Mouse (Mus musculus) ES-Bruce4 (cell line): ENCODE data around the gene Dkk3. TPM values are rescaled to one million over a fixed set of nuclear protein-coding genes. Genes with fewer than 3 reads are reported as not detected.

ENCODE experiments used
- H3K27ac ChIP-seq: 2 replicates; pipeline ENCODE4 v1.5.1; 2012; ENCODE audit warnings: low read length, inconsistent platforms; ENCODE audit not compliant: insufficient read depth
- H3K27me3 ChIP-seq: 2 replicates; pipeline ENCODE4 v1.6.1; 2012; ENCODE audit warnings: mild to moderate bottlenecking, low read length, inconsistent platforms; ENCODE audit not compliant: control insufficient read depth, poor library complexity, insufficient read depth, severe bottlenecking
- H3K36me3 ChIP-seq: 2 replicates; pipeline ENCODE4 v1.6.1; 2012; ENCODE audit warnings: inconsistent platforms, mild to moderate bottlenecking, low read length, moderate library complexity; ENCODE audit not compliant: control insufficient read depth, poor library complexity, insufficient read depth, severe bottlenecking
- H3K4me1 ChIP-seq: one replicate; pipeline ENCODE4 v1.8.1; 2011; ENCODE audit warnings: low read length; ENCODE audit not compliant: control insufficient read depth, insufficient read depth
- H3K4me3 ChIP-seq: 2 replicates; pipeline ENCODE4 v1.5.1; 2011; ENCODE audit warnings: low read depth, mild to moderate bottlenecking, low read length
- H3K9ac ChIP-seq: 2 replicates; pipeline ENCODE4 v1.6.1; 2012; ENCODE audit warnings: low read depth, mild to moderate bottlenecking, inconsistent platforms; ENCODE audit not compliant: poor library complexity, severe bottlenecking
- H3K9me3 ChIP-seq: replicated peaks from 2 replicates; pipeline ENCODE4 v1.6.1; 2012; ENCODE audit warnings: mild to moderate bottlenecking, low read length, inconsistent platforms; ENCODE audit not compliant: control insufficient read depth, poor library complexity, insufficient read depth, severe bottlenecking
- CTCF ChIP-seq: IDR thresholded peaks from one replicate; pipeline ENCODE4 v1.8.1; 2011; ENCODE audit warnings: low read depth, low read length
- EP300 ChIP-seq: IDR thresholded peaks from 2 replicates; pipeline ENCODE4 v1.6.1; 2011; ENCODE audit warnings: low read depth, low read length; ENCODE audit not compliant: insufficient read depth
- POLR2A ChIP-seq: IDR thresholded peaks from one replicate; pipeline ENCODE4 v1.8.1; 2011; ENCODE audit warnings: low read length; ENCODE audit not compliant: insufficient read depth
- polyA plus RNA-seq: library from polyadenylated mRNA; stranded (reverse); fragments of >200 nt; gene quantifications from 2 replicates; pipeline ENCODE4 v1.2.4, GENCODE M21; 2011; ENCODE audit warnings: low read depth; ENCODE audit not compliant: missing spikeins, insufficient read depth, insufficient read length

The Dkk3 gene
- polyA plus RNA-seq, 1 experiment = 4.6 TPM

- no peaks in the 10 kb centered on the region for H3K27me3 ChIP-seq
- TF ChIP-seq CTCF = no peak
- no peak for TF ChIP-seq POLR2A
- TF ChIP-seq EP300 = no peak
- H3K27ac ChIP-seq = no peak overlapping the region
- no peak overlapping the region for H3K4me3 ChIP-seq
- no peak overlapping the region for H3K9ac ChIP-seq
- no peaks in the 10 kb centered on the region for H3K4me1 ChIP-seq
- no peaks in the 10 kb centered on the region for H3K36me3 ChIP-seq
- H3K9me3 ChIP-seq = no peaks in the 10 kb centered on the region
Measured at GRCm38 (mm10) chr7:112132005-112132404, 26.9 kb downstream of the Dkk3 start.

DNA sequence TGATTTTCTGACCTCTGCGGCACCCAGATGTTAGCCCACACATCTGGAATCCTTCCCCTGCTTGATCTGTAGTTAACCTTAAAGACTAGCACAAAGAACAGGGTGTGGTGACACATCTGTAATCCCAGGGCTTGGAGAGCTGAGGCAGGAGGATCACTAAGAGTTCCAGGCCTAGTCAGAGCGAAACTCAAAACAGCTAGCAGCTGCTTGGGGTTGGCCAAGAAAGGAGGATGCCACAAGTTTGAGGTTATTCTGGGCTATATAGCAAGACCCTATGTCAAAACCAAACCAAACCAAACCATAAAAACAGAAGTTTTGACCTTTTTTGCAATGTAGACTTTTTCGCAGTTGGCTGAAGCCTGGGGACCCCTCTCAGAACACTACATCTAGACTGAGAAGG, 28.2 kb downstream of the Dkk3 start:
- no peak for TF ChIP-seq CTCF
- TF ChIP-seq POLR2A = no peak
- TF ChIP-seq EP300 = no peak
- Histone ChIP-seq H3K4me1 (no peaks in the 10 kb centered on the region), H3K4me3 (no peak overlapping the region), H3K9me3 (no peaks in the 10 kb centered on the region), H3K9ac (no peak overlapping the region), H3K36me3 (no peaks in the 10 kb centered on the region), H3K27ac (no peak overlapping the region), H3K27me3 (no peaks in the 10 kb centered on the region)

DNA sequence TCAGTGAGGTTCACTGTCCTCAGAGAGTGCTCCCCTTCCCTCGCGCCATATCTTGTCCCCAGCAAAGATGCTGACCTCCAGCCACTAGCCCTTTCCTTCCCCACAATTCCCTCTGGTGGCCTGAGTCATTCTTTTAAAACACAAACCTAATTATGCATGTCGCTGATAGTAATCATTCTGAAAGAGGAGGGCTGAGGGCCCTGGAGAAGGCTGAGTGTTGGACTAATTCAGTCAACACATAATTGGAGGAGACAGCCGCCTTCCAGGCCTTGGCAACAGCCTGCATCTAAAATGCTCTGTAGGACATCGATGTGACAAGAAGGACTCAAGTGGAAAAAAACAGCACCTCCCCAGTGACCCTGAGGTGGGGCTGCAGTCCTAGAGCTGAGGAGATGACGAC, 29.0 kb downstream of the Dkk3 start:
- no peak overlapping the region for H3K4me3 ChIP-seq
- H3K27ac ChIP-seq = no peak overlapping the region
- no peak for TF ChIP-seq POLR2A
- TF ChIP-seq CTCF = no peak
- no peak for TF ChIP-seq EP300
- H3K4me1 ChIP-seq = no peaks in the 10 kb centered on the region
- H3K9me3 ChIP-seq = no peaks in the 10 kb centered on the region
- H3K27me3 ChIP-seq = no peaks in the 10 kb centered on the region
- H3K9ac ChIP-seq = no peak overlapping the region
- H3K36me3 ChIP-seq = no peaks in the 10 kb centered on the region

DNA sequence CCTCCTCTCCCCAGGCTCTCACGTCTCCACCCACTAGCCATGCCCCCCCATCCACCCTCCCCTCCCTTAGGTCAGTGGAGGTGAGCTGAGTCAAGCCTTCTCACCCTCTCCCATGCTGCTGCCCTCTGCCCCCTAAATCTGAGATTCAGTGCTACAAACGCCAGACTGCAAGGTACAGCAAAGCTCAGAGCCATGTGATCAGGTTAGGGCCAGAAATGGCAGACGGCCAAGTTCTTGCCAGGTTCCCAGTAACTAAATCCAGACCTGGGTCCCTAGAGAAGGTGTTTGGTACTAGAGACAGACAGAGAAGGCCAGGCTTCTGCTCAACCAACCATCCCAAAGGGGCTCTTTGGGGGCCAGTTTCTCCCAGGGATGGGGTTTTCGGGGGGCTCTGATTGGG, 30.0 kb downstream of the Dkk3 start:
- Histone ChIP-seq H3K27me3 (no peaks in the 10 kb centered on the region), H3K4me1 (no peaks in the 10 kb centered on the region), H3K9ac (no peak overlapping the region), H3K9me3 (no peaks in the 10 kb centered on the region), H3K27ac (no peak overlapping the region), H3K4me3 (no peak overlapping the region), H3K36me3 (no peaks in the 10 kb centered on the region)
- TF ChIP-seq POLR2A (no peak), CTCF (no peak), EP300 (no peak)

DNA sequence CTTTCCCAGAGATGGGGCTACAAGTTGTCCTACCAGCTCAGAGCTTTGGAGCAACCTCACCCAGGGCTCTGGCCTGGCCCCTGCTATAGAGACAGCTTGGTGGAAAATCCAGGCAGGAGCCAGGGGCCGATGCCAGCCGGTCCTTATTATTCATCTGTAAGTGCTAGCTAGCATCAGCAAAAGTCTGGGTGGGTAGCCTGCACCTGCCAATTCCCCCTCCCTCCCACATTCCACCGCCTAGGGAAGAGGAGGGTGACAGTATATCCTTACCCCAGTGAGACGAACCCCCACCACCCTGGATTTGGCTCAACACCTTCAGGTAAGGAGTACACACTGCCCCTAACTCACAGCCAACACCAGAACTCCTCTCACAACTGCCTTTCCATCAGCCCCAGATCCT, 30.9 kb downstream of the Dkk3 start:
- TF ChIP-seq EP300 = no peak
- TF ChIP-seq POLR2A = no peak
- TF ChIP-seq CTCF = no peak
- H3K27ac ChIP-seq = no peak overlapping the region
- no peaks in the 10 kb centered on the region for H3K9me3 ChIP-seq
- H3K4me3 ChIP-seq = no peak overlapping the region
- H3K9ac ChIP-seq = no peak overlapping the region
- no peaks in the 10 kb centered on the region for H3K4me1 ChIP-seq
- no peaks in the 10 kb centered on the region for H3K36me3 ChIP-seq
- H3K27me3 ChIP-seq = no peaks in the 10 kb centered on the region

GRCm38 (mm10) chr7:112127085-112127637, 31.7 kb downstream of the Dkk3 start:
- H3K27ac ChIP-seq = no peak overlapping the region
- H3K27me3 ChIP-seq = no peaks in the 10 kb centered on the region
- H3K4me3 ChIP-seq = no peak overlapping the region
- no peaks in the 10 kb centered on the region for H3K36me3 ChIP-seq
- no peaks in the 10 kb centered on the region for H3K9me3 ChIP-seq
- no peaks in the 10 kb centered on the region for H3K4me1 ChIP-seq
- H3K9ac ChIP-seq = no peak overlapping the region
- TF ChIP-seq POLR2A (no peak), EP300 (no peak), CTCF (no peak)
